ENCODE assay signal across 9 mouse cellular contexts in the genomic region with DNA sequence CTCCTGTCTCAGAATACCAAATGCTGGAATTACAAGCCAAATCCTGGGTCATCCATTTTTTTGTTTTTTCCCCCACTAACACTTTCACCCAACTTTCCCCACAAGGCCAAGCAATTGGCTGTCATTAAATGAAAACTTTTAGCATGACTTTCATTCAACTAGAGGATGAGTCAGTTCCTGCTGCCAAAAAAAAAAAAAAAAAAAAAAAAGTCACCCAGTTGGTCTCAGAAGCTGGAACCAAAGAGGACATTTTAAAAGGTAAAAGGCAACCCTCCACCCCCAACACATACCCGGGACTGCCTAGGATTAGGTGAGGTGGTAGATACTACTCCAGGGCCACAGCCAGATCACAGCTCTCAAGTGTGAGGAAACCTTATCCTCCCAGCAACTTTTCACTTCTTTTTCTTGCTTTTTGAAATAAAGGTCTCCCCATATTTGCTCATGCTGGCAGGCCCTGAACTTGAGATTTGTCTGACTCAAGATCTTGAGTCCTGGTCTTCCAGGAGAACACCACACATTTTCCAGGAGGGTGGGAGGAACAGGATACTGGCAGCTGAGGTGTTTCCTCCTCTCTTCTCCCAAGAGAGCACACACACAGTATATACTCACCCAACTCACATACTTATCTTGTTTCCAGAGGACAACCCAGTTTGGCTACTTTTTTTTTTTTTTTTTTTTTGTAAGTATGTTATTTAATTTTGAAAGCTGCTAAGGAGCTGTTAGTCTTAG. TPM values are rescaled to one million over a fixed set of nuclear protein-coding genes. Genes with fewer than 3 reads are reported as not detected.
DNase-seq lines count a peak whose midpoint lies in the region; ATAC-seq and TF ChIP-seq lines count a peak whose summit lies in the region.
"Had no signal": no experiment of that assay in that cellular context is flagged by ENCODE, and none has a peak within 500 bp of the region (broad histone marks: within the 10 kb centered on the region; RNA-seq: fewer than 3 reads in every experiment).

No protein-coding gene starts in this region.

- H3K4me3 ChIP-seq in kidney, embryonic 15.5 days (replicated peaks), result no peak overlapping the region
- H3K4me3 ChIP-seq in ES-Bruce4 (ENCODE audit: low read depth, low read length), result no peak overlapping the region
- peak overlapping the region; percentile 27; the same call in 1 of the 2 replicates for H3K4me3 ChIP-seq in brown adipose tissue, adult 24 weeks (ENCODE audit: insufficient read depth, low read depth, low read length)
- H3K4me3 ChIP-seq in liver, embryonic 15.5 days (replicated peaks), result no peak overlapping the region
- H3K4me3 ChIP-seq in forebrain, embryonic 14.5 days (ENCODE audit: low read depth, low read length), result no peak overlapping the region

- TF ChIP-seq CTCF in ES-Bruce4 (IDR thresholded peaks at IDR 0.05; ENCODE audit: low read depth, low read length), result no peak

- ATAC-seq in kidney, embryonic 15.5 days (replicated peaks; ENCODE audit: low FRiP score), result no peak
- no peak for ATAC-seq in liver, embryonic 15.5 days (ENCODE audit: insufficient read depth)
- ATAC-seq in megakaryocyte-erythroid progenitor cell, adult 5-6 weeks (replicated peaks; ENCODE audit: low FRiP score, low TSS enrichment, poor library complexity, severe bottlenecking), result no peak
- no peak for ATAC-seq in forebrain, embryonic 14.5 days
- ATAC-seq: hindbrain, postnatal 0 days had no signal

- no peaks in the 10 kb centered on the region for H3K27me3 ChIP-seq in kidney, embryonic 15.5 days
- H3K27me3 ChIP-seq in ES-Bruce4 (ENCODE audit: control insufficient read depth, insufficient read depth, low read length, poor library complexity, severe bottlenecking), result no peaks in the 10 kb centered on the region
- H3K27me3 ChIP-seq in liver, embryonic 15.5 days, result no peaks in the 10 kb centered on the region
- H3K27me3 ChIP-seq in forebrain, embryonic 14.5 days (replicated peaks; ENCODE audit: control insufficient read depth, insufficient read depth, low read length), result no peaks in the 10 kb centered on the region

- H3K4me2 ChIP-seq in kidney, embryonic 15.5 days, result peak overlapping the region; percentile 87
- peak overlapping the region; percentile 93 for H3K4me2 ChIP-seq in liver, embryonic 15.5 days
- no peak overlapping the region for H3K4me2 ChIP-seq in forebrain, embryonic 14.5 days (ENCODE audit: low read length)

- TF ChIP-seq POLR2A in ES-Bruce4 (IDR thresholded peaks at IDR 0.05; ENCODE audit: insufficient read depth, low read length), result no peak

- H3K27ac ChIP-seq in kidney, embryonic 15.5 days, result peak overlapping the region; percentile 86; the same call in 1 of the 2 replicates
- H3K27ac ChIP-seq in ES-Bruce4 (ENCODE audit: insufficient read depth, low read length), result peak overlapping the region; percentile 46; the same call in 1 of the 2 replicates
- H3K27ac ChIP-seq in brown adipose tissue, adult 24 weeks (replicated peaks; ENCODE audit: low read depth, low read length), result peak overlapping the region; percentile 93
- peak overlapping the region; percentile 92 for H3K27ac ChIP-seq in liver, embryonic 15.5 days (replicated peaks)
- no peak overlapping the region for H3K27ac ChIP-seq in forebrain, embryonic 14.5 days (ENCODE audit: low read depth, low read length)
- H3K27ac ChIP-seq: hindbrain, postnatal 0 days had no signal

- H3K9ac ChIP-seq in kidney, embryonic 15.5 days, result no peak overlapping the region
- H3K9ac ChIP-seq in ES-Bruce4 (ENCODE audit: low read depth, poor library complexity, severe bottlenecking), result peak overlapping the region; percentile 96; the same call in 1 of the 2 replicates
- H3K9ac ChIP-seq in liver, embryonic 15.5 days, result peak overlapping the region; percentile 93; the same call in 1 of the 2 replicates
- H3K9ac ChIP-seq in forebrain, embryonic 14.5 days (ENCODE audit: low read length), result no peak overlapping the region

- no peaks in the 10 kb centered on the region for H3K9me3 ChIP-seq in kidney, embryonic 15.5 days (replicated peaks)
- H3K9me3 ChIP-seq in ES-Bruce4 (replicated peaks; ENCODE audit: control insufficient read depth, insufficient read depth, low read length, poor library complexity, severe bottlenecking), result no peaks in the 10 kb centered on the region
- H3K9me3 ChIP-seq in liver, embryonic 15.5 days (replicated peaks), result no peaks in the 10 kb centered on the region
- H3K9me3 ChIP-seq in forebrain, embryonic 14.5 days (replicated peaks; ENCODE audit: control insufficient read depth, low read length), result no peaks in the 10 kb centered on the region

- WGBS in kidney, embryonic 15.5 days, result 61% methylated on average over 1 of the region's 1 CpGs
- 34% methylated on average over 1 of the region's 1 CpGs for WGBS in liver, embryonic 15.5 days (ENCODE audit: insufficient replicate concordance)
- 80% methylated on average over 1 of the region's 1 CpGs for WGBS in forebrain, embryonic 14.5 days

- TF ChIP-seq EP300 in ES-Bruce4 (IDR thresholded peaks at IDR 0.05; ENCODE audit: insufficient read depth, low read depth, low read length), result no peak

- H3K4me1 ChIP-seq in kidney, embryonic 15.5 days, result peaks cover 86% of the 10 kb centered on the region
- peaks cover 5% of the 10 kb centered on the region for H3K4me1 ChIP-seq in ES-Bruce4 (ENCODE audit: control insufficient read depth, insufficient read depth, low read length)
- peaks cover 46% of the 10 kb centered on the region for H3K4me1 ChIP-seq in brown adipose tissue, adult 24 weeks (ENCODE audit: control insufficient read depth, insufficient read depth, insufficient read length, low read length)
- H3K4me1 ChIP-seq in liver, embryonic 15.5 days (replicated peaks), result peaks cover 92% of the 10 kb centered on the region
- peaks cover 43% of the 10 kb centered on the region for H3K4me1 ChIP-seq in forebrain, embryonic 14.5 days (ENCODE audit: control insufficient read depth, insufficient read depth, low read length)

- peaks cover 8% of the 10 kb centered on the region; the same call in 1 of the 2 replicates for H3K36me3 ChIP-seq in kidney, embryonic 15.5 days
- H3K36me3 ChIP-seq in ES-Bruce4 (ENCODE audit: control insufficient read depth, insufficient read depth, low read length, poor library complexity, severe bottlenecking), result peaks cover 13% of the 10 kb centered on the region
- peaks cover 4% of the 10 kb centered on the region; the same call in 1 of the 2 replicates for H3K36me3 ChIP-seq in liver, embryonic 15.5 days (replicated peaks)
- no peaks in the 10 kb centered on the region for H3K36me3 ChIP-seq in forebrain, embryonic 14.5 days (ENCODE audit: control insufficient read depth, insufficient read depth, low read length)

- no peak for DNase-seq in kidney, postnatal 14 days
- DNase-seq in forebrain, embryonic 14.5 days (ENCODE audit: low spot score), result no peak
- DNase-seq: embryo, embryonic 11 days had no signal

RNA-seq across cellular contexts. Expression of a gene that starts 4.0 kb away (rescaled TPM):
- polyA plus RNA-seq in kidney, embryonic 15.5 days (2015; fragmentation: Nextera tagmentation; extraction: Ambion mirVana), result 288 and 312 TPM in 2 replicates
- polyA plus RNA-seq in ES-Bruce4 (2011; ENCODE audit: insufficient read depth, insufficient read length, low read depth, missing spikeins), result 318 and 324 TPM in 2 replicates
- 122 and 135 TPM in 2 replicates for polyA plus RNA-seq in brown adipose tissue, adult 24 weeks (2012; ENCODE audit: insufficient read depth, insufficient read length, missing spikeins)
- 126 and 147 TPM in 2 replicates for polyA plus RNA-seq in liver, embryonic 15.5 days (2015; fragmentation: Nextera tagmentation; extraction: Ambion mirVana)
- 93.1 and 106 TPM in 2 replicates for total RNA-seq in megakaryocyte-erythroid progenitor cell, adult 5-6 weeks (2014; fragmentation: Nextera tagmentation)
- total RNA-seq in megakaryocyte-erythroid progenitor cell, adult 5-6 weeks (2017), result 41.1 and 51.7 TPM in 2 replicates
- polyA plus RNA-seq in forebrain, embryonic 14.5 days (2014; fragmentation: Nextera tagmentation; extraction: Ambion mirVana), result 101 and 128 TPM in 2 replicates

RNA-seq across cellular contexts. Expression of a gene that starts 23.5 kb away (rescaled TPM):
- polyA plus RNA-seq in kidney, embryonic 15.5 days (2015; fragmentation: Nextera tagmentation; extraction: Ambion mirVana), result 401 and 402 TPM in 2 replicates
- 409 and 413 TPM in 2 replicates for polyA plus RNA-seq in ES-Bruce4 (2011; ENCODE audit: insufficient read depth, insufficient read length, low read depth, missing spikeins)
- 165 and 216 TPM in 2 replicates for polyA plus RNA-seq in brown adipose tissue, adult 24 weeks (2012; ENCODE audit: insufficient read depth, insufficient read length, missing spikeins)
- polyA plus RNA-seq in liver, embryonic 15.5 days (2015; fragmentation: Nextera tagmentation; extraction: Ambion mirVana), result 209 and 222 TPM in 2 replicates
- 499 and 586 TPM in 2 replicates for total RNA-seq in megakaryocyte-erythroid progenitor cell, adult 5-6 weeks (2014; fragmentation: Nextera tagmentation)
- 360 and 454 TPM in 2 replicates for total RNA-seq in megakaryocyte-erythroid progenitor cell, adult 5-6 weeks (2017)
- 345 and 412 TPM in 2 replicates for polyA plus RNA-seq in forebrain, embryonic 14.5 days (2014; fragmentation: Nextera tagmentation; extraction: Ambion mirVana)

RNA-seq across cellular contexts. Expression of a gene that starts 23.7 kb away (rescaled TPM):
- polyA plus RNA-seq in kidney, embryonic 15.5 days (2015; fragmentation: Nextera tagmentation; extraction: Ambion mirVana), result 9.0 and 9.6 TPM in 2 replicates
- 33.2 and 36.3 TPM in 2 replicates for polyA plus RNA-seq in ES-Bruce4 (2011; ENCODE audit: insufficient read depth, insufficient read length, low read depth, missing spikeins)
- polyA plus RNA-seq in brown adipose tissue, adult 24 weeks (2012; ENCODE audit: insufficient read depth, insufficient read length, missing spikeins), result 0.63 and 1.4 TPM in 2 replicates
- polyA plus RNA-seq in liver, embryonic 15.5 days (2015; fragmentation: Nextera tagmentation; extraction: Ambion mirVana), result 21.6 and 26.3 TPM in 2 replicates
- 64.1 and 76.8 TPM in 2 replicates for total RNA-seq in megakaryocyte-erythroid progenitor cell, adult 5-6 weeks (2014; fragmentation: Nextera tagmentation)
- 42.6 and 47.9 TPM in 2 replicates for total RNA-seq in megakaryocyte-erythroid progenitor cell, adult 5-6 weeks (2017)
- 6.1 and 6.9 TPM in 2 replicates for polyA plus RNA-seq in forebrain, embryonic 14.5 days (2014; fragmentation: Nextera tagmentation; extraction: Ambion mirVana)

Comparison
In these comparisons a context has a peak if more than half of its experiments do, and no peak if none do; other contexts are left out.
1. H3K9ac ChIP-seq: peak in ES-Bruce4 (single experiment) and liver, embryonic 15.5 days (single experiment); none in kidney, embryonic 15.5 days (single experiment) and forebrain, embryonic 14.5 days (single experiment).